Mouse (Mus musculus) bone marrow macrophage, adult 2 months (primary cell): Measurements from ENCODE around the gene Dnmbp.

Experiments used
- CTCF ChIP-seq: IDR thresholded peaks from 2 replicates; pipeline ENCODE4 v1.5.1; 2012; ENCODE audit warnings: low read depth, mild to moderate bottlenecking, low read length, moderate library complexity
- POLR2A ChIP-seq: IDR thresholded peaks from 2 replicates; pipeline ENCODE4 v1.6.1; 2012; ENCODE audit warnings: mild to moderate bottlenecking, low read depth, low read length, borderline replicate concordance

GRCm38 (mm10) chr19:43917763-43918162, 22.2 kb downstream of the Dnmbp start:
- TF ChIP-seq CTCF (no peak), POLR2A (no peak)
